Mouse (Mus musculus) megakaryocyte, embryonic 14.5 days (primary cell): ENCODE data around the gene Hdc. TPM values are rescaled to one million over a fixed set of nuclear protein-coding genes. Genes with fewer than 3 reads are reported as not detected.

Source experiments
- H3K27me3 ChIP-seq: replicated peaks from 2 replicates; pipeline ENCODE3; 2012; ENCODE audit warnings: inconsistent platforms
- H3K36me3 ChIP-seq: replicated peaks from 2 replicates; pipeline ENCODE3; 2012; ENCODE audit warnings: low read length, inconsistent platforms, mixed read lengths
- H3K4me1 ChIP-seq: 2 replicates; pipeline ENCODE4 v1.6.1; 2012; ENCODE audit warnings: inconsistent platforms
- H3K4me3 ChIP-seq: replicated peaks from 2 replicates; pipeline ENCODE3; 2012; ENCODE audit warnings: moderate library complexity, mild to moderate bottlenecking, inconsistent platforms
- H3K9me3 ChIP-seq: 2 replicates; pipeline ENCODE4 v1.6.1; 2012; ENCODE audit warnings: inconsistent platforms
- FLI1 ChIP-seq: IDR thresholded peaks from 2 replicates; pipeline ENCODE4 v1.6.1; 2012; ENCODE audit warnings: low read length, inconsistent platforms, mixed read lengths
- GATA1 ChIP-seq: IDR thresholded peaks from 3 replicates; pipeline ENCODE4 v1.6.1; 2012; ENCODE audit warnings: mixed read lengths, low read length, inconsistent platforms, borderline replicate concordance
- polyA plus RNA-seq: library from polyadenylated mRNA; stranded (reverse); fragments of >175 nt; gene quantifications from 2 replicates; pipeline ENCODE4 v1.2.3, GENCODE M21; 2012; ENCODE audit warnings: low replicate concordance; ENCODE audit not compliant: insufficient read depth

The Hdc gene
- polyA plus RNA-seq, 1 experiment, result 8.8 TPM

GRCm38 (mm10) chr2:126591304-126591703, 27.8 kb downstream of the Hdc start:
- TF ChIP-seq FLI1 (no peak), GATA1 (no peak)
- Histone ChIP-seq H3K4me3 (no peak overlapping the region), H3K27me3 (peaks cover 2% of the 10 kb centered on the region), H3K9me3 (peaks cover 8% of the 10 kb centered on the region; the same call in 1 of the 2 replicates), H3K36me3 (no peaks in the 10 kb centered on the region), H3K4me1 (peaks cover 28% of the 10 kb centered on the region)

GRCm38 (mm10) chr2:126587468-126587867, 31.6 kb downstream of the Hdc start:
- no peak for TF ChIP-seq GATA1
- no peak for TF ChIP-seq FLI1
- Histone ChIP-seq H3K4me3 (no peak overlapping the region), H3K9me3 (peaks cover 8% of the 10 kb centered on the region; the same call in 1 of the 2 replicates), H3K27me3 (peaks cover 2% of the 10 kb centered on the region), H3K36me3 (no peaks in the 10 kb centered on the region), H3K4me1 (peaks cover 19% of the 10 kb centered on the region)

GRCm38 (mm10) chr2:126584621-126585369, 34.3 kb downstream of the Hdc start:
- Histone ChIP-seq H3K4me1 (peaks cover 14% of the 10 kb centered on the region), H3K36me3 (no peaks in the 10 kb centered on the region), H3K27me3 (peaks cover 4% of the 10 kb centered on the region), H3K9me3 (peaks cover 8% of the 10 kb centered on the region; the same call in 1 of the 2 replicates), H3K4me3 (no peak overlapping the region)
- TF ChIP-seq FLI1 (no peak), GATA1 (no peak)

GRCm38 (mm10) chr2:126583960-126584359, 35.1 kb downstream of the Hdc start:
- Histone ChIP-seq H3K36me3 (no peaks in the 10 kb centered on the region), H3K4me3 (no peak overlapping the region), H3K4me1 (peaks cover 18% of the 10 kb centered on the region), H3K9me3 (peaks cover 5% of the 10 kb centered on the region; the same call in 1 of the 2 replicates), H3K27me3 (peaks cover 4% of the 10 kb centered on the region)
- TF ChIP-seq GATA1 (no peak), FLI1 (no peak)

- no peak for TF ChIP-seq GATA1
- no peak for TF ChIP-seq FLI1
- peaks cover 6% of the 10 kb centered on the region for H3K27me3 ChIP-seq
- H3K36me3 ChIP-seq, result no peaks in the 10 kb centered on the region
- peaks cover 4% of the 10 kb centered on the region; the same call in 1 of the 2 replicates for H3K4me1 ChIP-seq
- no peak overlapping the region for H3K4me3 ChIP-seq
- H3K9me3 ChIP-seq, result 0 out of 2 replicates have a peak, but pooled peaks cover 3% of the 10 kb centered on the region
Measured at GRCm38 (mm10) chr2:126579282-126579681, 39.8 kb downstream of the Hdc start.

GRCm38 (mm10) chr2:126577362-126577761, 41.7 kb downstream of the Hdc start:
- Histone ChIP-seq H3K36me3 (no peaks in the 10 kb centered on the region), H3K27me3 (peaks cover 18% of the 10 kb centered on the region), H3K4me1 (peaks cover 4% of the 10 kb centered on the region; the same call in 1 of the 2 replicates), H3K9me3 (0 out of 2 replicates have a peak, but pooled peaks cover 3% of the 10 kb centered on the region), H3K4me3 (no peak overlapping the region)
- TF ChIP-seq FLI1 (no peak), GATA1 (no peak)

GRCm38 (mm10) chr2:126575391-126576176, 43.5 kb downstream of the Hdc start:
- no peak for TF ChIP-seq GATA1
- no peak for TF ChIP-seq FLI1
- H3K27me3 ChIP-seq, result peaks cover 16% of the 10 kb centered on the region
- no peaks in the 10 kb centered on the region for H3K36me3 ChIP-seq
- 0 out of 2 replicates have a peak, but pooled peaks cover 3% of the 10 kb centered on the region for H3K9me3 ChIP-seq
- peaks cover 4% of the 10 kb centered on the region; the same call in 1 of the 2 replicates for H3K4me1 ChIP-seq
- no peak overlapping the region for H3K4me3 ChIP-seq

GRCm38 (mm10) chr2:126572747-126573146, 46.4 kb downstream of the Hdc start:
- TF ChIP-seq FLI1, result no peak
- Histone ChIP-seq H3K4me1 (no peaks in the 10 kb centered on the region), H3K27me3 (peaks cover 28% of the 10 kb centered on the region), H3K9me3 (peaks cover 4% of the 10 kb centered on the region; the same call in 1 of the 2 replicates), H3K4me3 (no peak overlapping the region), H3K36me3 (no peaks in the 10 kb centered on the region)

GRCm38 (mm10) chr2:126572163-126572562, 46.9 kb downstream of the Hdc start:
- H3K4me3 ChIP-seq, result no peak overlapping the region
- no peaks in the 10 kb centered on the region for H3K36me3 ChIP-seq
- TF ChIP-seq FLI1 (no peak), GATA1 (no peak)
- no peaks in the 10 kb centered on the region for H3K4me1 ChIP-seq
- peaks cover 4% of the 10 kb centered on the region; the same call in 1 of the 2 replicates for H3K9me3 ChIP-seq
- peaks cover 28% of the 10 kb centered on the region for H3K27me3 ChIP-seq
